Mouse (Mus musculus): Measurements from ENCODE around the gene 4921524J17Rik.

DNA sequence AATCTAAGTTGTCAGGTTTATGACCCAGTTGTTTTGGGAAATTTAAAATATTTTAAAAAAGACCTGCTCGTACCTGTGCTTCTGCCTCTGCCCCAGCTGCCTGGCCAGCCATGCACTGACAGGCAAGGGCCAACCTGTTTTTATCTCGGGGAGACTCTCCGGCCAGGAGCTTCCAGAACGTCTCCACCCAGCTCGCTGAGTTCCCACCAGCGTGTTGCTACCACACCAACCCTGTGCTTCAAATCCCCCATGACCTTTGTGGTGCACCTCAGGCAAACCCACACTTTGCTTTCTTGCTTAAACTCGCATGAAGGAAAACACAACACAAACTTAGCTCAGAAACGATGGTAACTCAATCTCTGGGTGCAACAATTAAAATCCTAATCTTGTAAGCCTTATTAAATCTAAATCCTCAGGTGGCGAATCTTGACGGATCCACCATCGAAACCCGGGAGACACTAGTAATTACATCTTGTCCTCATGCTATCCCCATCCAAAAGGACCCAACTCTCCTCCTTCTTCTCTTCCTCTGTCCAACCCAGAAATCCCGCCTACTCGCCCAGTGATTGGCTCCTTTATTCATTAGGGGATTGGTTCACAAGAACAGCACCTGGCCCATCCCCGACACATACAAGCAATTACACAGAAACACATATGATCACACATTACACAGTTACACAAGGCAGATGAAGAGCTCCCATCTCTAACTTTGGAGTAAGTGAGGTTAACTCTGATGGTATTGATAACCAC lies 13.5 kb upstream of the 4921524J17Rik start:
- TF ChIP-seq POLR2A (IDR thresholded peaks at IDR 0.05; ENCODE audit: borderline replicate concordance, extremely low read depth, low read depth, low read length) = no peak
- no peak for TF ChIP-seq CTCF (IDR thresholded peaks at IDR 0.05; ENCODE audit: insufficient read depth, low read length)
